Mouse (Mus musculus): ENCODE results near the gene Nudt22. TPM values are rescaled to one million over a fixed set of nuclear protein-coding genes. Genes with fewer than 3 reads are reported as not detected.

Nudt22 gene
- polyA plus RNA-seq, 1 experiment from 2014 or later, result 22.2 TPM

- no peak overlapping the region for H3K27ac ChIP-seq (ENCODE audit: low read depth, low read length)
- ATAC-seq (ENCODE audit: low FRiP score, low TSS enrichment), result no peak
- H3K4me3 ChIP-seq (ENCODE audit: low read length), result no peak overlapping the region
- H3K36me3 ChIP-seq (ENCODE audit: control insufficient read depth, insufficient read depth, low read length), result peaks cover 24% of the 10 kb centered on the region; the same call in 1 of the 2 replicates
- H3K27me3 ChIP-seq (ENCODE audit: control insufficient read depth, insufficient read depth, low read length), result no peaks in the 10 kb centered on the region
- peaks cover 26% of the 10 kb centered on the region for H3K4me1 ChIP-seq (ENCODE audit: control insufficient read depth, insufficient read depth, low read length)
- H3K4me2 ChIP-seq (replicated peaks; ENCODE audit: low read depth, low read length), result no peak overlapping the region
- WGBS, result 94% methylated on average over 5 of the region's 5 CpGs
- no peaks in the 10 kb centered on the region for H3K9me3 ChIP-seq (ENCODE audit: control insufficient read depth, low read length)
- no peak overlapping the region for H3K9ac ChIP-seq (ENCODE audit: low read depth, low read length)
Measured at GRCm38 (mm10) chr19:6983621-6984020, 12.3 kb downstream of the Nudt22 start.

GRCm38 (mm10) chr19:6981465-6981864, 14.5 kb downstream of the Nudt22 start:
- H3K4me1 ChIP-seq (ENCODE audit: control insufficient read depth, insufficient read depth, low read length), result peaks cover 33% of the 10 kb centered on the region
- H3K9me3 ChIP-seq (ENCODE audit: control insufficient read depth, low read length), result no peaks in the 10 kb centered on the region
- ATAC-seq (ENCODE audit: low FRiP score, low TSS enrichment), result no peak
- 87% methylated on average over 4 of the region's 4 CpGs for WGBS
- no peak overlapping the region; the same call in 1 of the 2 replicates for H3K4me3 ChIP-seq (ENCODE audit: low read length)
- H3K36me3 ChIP-seq (ENCODE audit: control insufficient read depth, insufficient read depth, low read length), result peaks cover 42% of the 10 kb centered on the region
- no peak overlapping the region for H3K27ac ChIP-seq (ENCODE audit: low read depth, low read length)
- no peak overlapping the region for H3K9ac ChIP-seq (ENCODE audit: low read depth, low read length)
- no peaks in the 10 kb centered on the region for H3K27me3 ChIP-seq (ENCODE audit: control insufficient read depth, insufficient read depth, low read length)
- H3K4me2 ChIP-seq (replicated peaks; ENCODE audit: low read depth, low read length), result peak overlapping the region; percentile 81; the same call in 1 of the 2 replicates

GRCm38 (mm10) chr19:6980381-6981093, 15.4 kb downstream of the Nudt22 start, which contains the start of gene Fkbp2:
Gene Fkbp2 (minus strand): TSS chr19:6980501.
- ATAC-seq (ENCODE audit: low FRiP score, low TSS enrichment), result peak; percentile 85
- WGBS, result 2% methylated on average over 38 of the region's 38 CpGs
- peaks cover 42% of the 10 kb centered on the region for H3K36me3 ChIP-seq (ENCODE audit: control insufficient read depth, insufficient read depth, low read length)
- H3K4me3 ChIP-seq (ENCODE audit: low read length), result peak within 1 kb of the TSS; percentile 69
- H3K27me3 ChIP-seq (ENCODE audit: control insufficient read depth, insufficient read depth, low read length), result no peaks in the 10 kb centered on the region
- peak within 1 kb of the TSS; percentile 81 for H3K4me2 ChIP-seq (replicated peaks; ENCODE audit: low read depth, low read length)
- H3K9me3 ChIP-seq (ENCODE audit: control insufficient read depth, low read length), result no peaks in the 10 kb centered on the region
- peak within 1 kb of the TSS; percentile 93 for H3K27ac ChIP-seq (ENCODE audit: low read depth, low read length)
- H3K4me1 ChIP-seq (ENCODE audit: control insufficient read depth, insufficient read depth, low read length), result peaks cover 34% of the 10 kb centered on the region
- H3K9ac ChIP-seq (ENCODE audit: low read depth, low read length), result peak within 1 kb of the TSS; percentile 86

GRCm38 (mm10) chr19:6979486-6980380, 16.2 kb downstream of the Nudt22 start:
- Histone ChIP-seq H3K4me3 (ENCODE audit: low read length) (peak overlapping the region; percentile 69), H3K36me3 (ENCODE audit: control insufficient read depth, insufficient read depth, low read length) (peaks cover 37% of the 10 kb centered on the region), H3K4me2 (replicated peaks; ENCODE audit: low read depth, low read length) (peak overlapping the region; percentile 81), H3K27me3 (ENCODE audit: control insufficient read depth, insufficient read depth, low read length) (no peaks in the 10 kb centered on the region), H3K4me1 (ENCODE audit: control insufficient read depth, insufficient read depth, low read length) (peaks cover 34% of the 10 kb centered on the region), H3K9me3 (ENCODE audit: control insufficient read depth, low read length) (no peaks in the 10 kb centered on the region), H3K27ac (ENCODE audit: low read depth, low read length) (peak overlapping the region; percentile 93), H3K9ac (ENCODE audit: low read depth, low read length) (peak overlapping the region; percentile 86)
- WGBS, result 1% methylated on average over 57 of the region's 59 CpGs
- peak; percentile 90 for ATAC-seq (ENCODE audit: low FRiP score, low TSS enrichment)

- peaks cover 34% of the 10 kb centered on the region for H3K36me3 ChIP-seq (ENCODE audit: control insufficient read depth, insufficient read depth, low read length)
- no peaks in the 10 kb centered on the region for H3K27me3 ChIP-seq (ENCODE audit: control insufficient read depth, insufficient read depth, low read length)
- H3K27ac ChIP-seq (ENCODE audit: low read depth, low read length), result peak overlapping the region; percentile 74; the same call in 1 of the 2 replicates
- peak overlapping the region; percentile 69 for H3K4me3 ChIP-seq (ENCODE audit: low read length)
- H3K4me1 ChIP-seq (ENCODE audit: control insufficient read depth, insufficient read depth, low read length), result peaks cover 34% of the 10 kb centered on the region
- WGBS, result 9% methylated on average over 11 of the region's 11 CpGs
- H3K9ac ChIP-seq (ENCODE audit: low read depth, low read length), result peak overlapping the region; percentile 66
- peak overlapping the region; percentile 77 for H3K4me2 ChIP-seq (replicated peaks; ENCODE audit: low read depth, low read length)
- H3K9me3 ChIP-seq (ENCODE audit: control insufficient read depth, low read length), result no peaks in the 10 kb centered on the region
- ATAC-seq (ENCODE audit: low FRiP score, low TSS enrichment), result peak; percentile 0; the same call in 1 of the 2 replicates
Measured at GRCm38 (mm10) chr19:6979001-6979479, 16.9 kb downstream of the Nudt22 start.

GRCm38 (mm10) chr19:6978639-6978974, 17.3 kb downstream of the Nudt22 start:
- no peak overlapping the region; the same call in 1 of the 2 replicates for H3K27ac ChIP-seq (ENCODE audit: low read depth, low read length)
- H3K4me3 ChIP-seq (ENCODE audit: low read length), result peak overlapping the region; percentile 69
- H3K9me3 ChIP-seq (ENCODE audit: control insufficient read depth, low read length), result no peaks in the 10 kb centered on the region
- peak overlapping the region; percentile 77 for H3K4me2 ChIP-seq (replicated peaks; ENCODE audit: low read depth, low read length)
- 47% methylated on average over 3 of the region's 3 CpGs for WGBS
- H3K4me1 ChIP-seq (ENCODE audit: control insufficient read depth, insufficient read depth, low read length), result peaks cover 34% of the 10 kb centered on the region
- peak overlapping the region; percentile 66; the same call in 1 of the 2 replicates for H3K9ac ChIP-seq (ENCODE audit: low read depth, low read length)
- H3K27me3 ChIP-seq (ENCODE audit: control insufficient read depth, insufficient read depth, low read length), result no peaks in the 10 kb centered on the region
- peaks cover 30% of the 10 kb centered on the region for H3K36me3 ChIP-seq (ENCODE audit: control insufficient read depth, insufficient read depth, low read length)
- ATAC-seq (ENCODE audit: low FRiP score, low TSS enrichment), result no peak

- Histone ChIP-seq H3K4me3 (ENCODE audit: low read length) (peak overlapping the region; percentile 69; the same call in 1 of the 2 replicates), H3K4me2 (replicated peaks; ENCODE audit: low read depth, low read length) (peak overlapping the region; percentile 77; the same call in 1 of the 2 replicates), H3K27ac (ENCODE audit: low read depth, low read length) (no peak overlapping the region), H3K9me3 (ENCODE audit: control insufficient read depth, low read length) (no peaks in the 10 kb centered on the region), H3K4me1 (ENCODE audit: control insufficient read depth, insufficient read depth, low read length) (peaks cover 34% of the 10 kb centered on the region), H3K27me3 (ENCODE audit: control insufficient read depth, insufficient read depth, low read length) (no peaks in the 10 kb centered on the region), H3K9ac (ENCODE audit: low read depth, low read length) (peak overlapping the region; percentile 66; the same call in 1 of the 2 replicates), H3K36me3 (ENCODE audit: control insufficient read depth, insufficient read depth, low read length) (peaks cover 27% of the 10 kb centered on the region)
- 81% methylated on average over 13 of the region's 13 CpGs for WGBS
- no peak for ATAC-seq (ENCODE audit: low FRiP score, low TSS enrichment)
Measured at GRCm38 (mm10) chr19:6977759-6978638, 17.9 kb downstream of the Nudt22 start.

Measured in kidney, embryonic 14.5 days (tissue).